Mouse (Mus musculus) limb, embryonic 13.5 days (tissue): ENCODE measurements at regions not wholly inside any gene's neighbourhood (a gene's known extent, or its start where the extent isn't known, plus 50 kb on each side); places are given as distances from the start of the nearest gene placed in this dataset.

ENCODE experiments used
- ATAC-seq: fragments of 200-750 bp; cut with Nextera tagmentation; 2 replicates; pipeline ENCODE4 v1.8.0; 2017; ENCODE audit warnings: low read depth, moderate number of reproducible peaks, moderate TSS enrichment; ENCODE audit not compliant: low FRiP score
- H3K27ac ChIP-seq: fragments of 300-500 bp; sonication (generic); 2 replicates; pipeline ENCODE4 v1.5.1; 2015; ENCODE audit warnings: inconsistent platforms, mild to moderate bottlenecking, moderate library complexity
- H3K27me3 ChIP-seq: fragments of 300-500 bp; sonication (generic); 2 replicates; pipeline ENCODE4 v1.6.1; 2015; ENCODE audit warnings: mild to moderate bottlenecking, inconsistent platforms
- H3K36me3 ChIP-seq: fragments of 300-500 bp; sonication (generic); 2 replicates; pipeline ENCODE4 v1.6.1; 2015; ENCODE audit warnings: inconsistent platforms, mild to moderate bottlenecking, moderate library complexity
- H3K4me1 ChIP-seq: fragments of 300-500 bp; sonication (generic); 2 replicates; pipeline ENCODE4 v1.6.1; 2015; ENCODE audit warnings: inconsistent platforms
- H3K4me2 ChIP-seq: fragments of 300-500 bp; sonication (generic); replicated peaks from 2 replicates; pipeline ENCODE4 v1.6.1; 2015; ENCODE audit warnings: inconsistent platforms, mild to moderate bottlenecking, moderate library complexity
- H3K4me3 ChIP-seq: fragments of 300-500 bp; sonication (generic); 2 replicates; pipeline ENCODE4 v1.5.1; 2015; ENCODE audit warnings: moderate library complexity, mild to moderate bottlenecking, inconsistent platforms
- H3K9ac ChIP-seq: fragments of 300-500 bp; sonication (generic); 2 replicates; pipeline ENCODE4 v1.6.1; 2015; ENCODE audit warnings: mild to moderate bottlenecking, inconsistent platforms
- H3K9me3 ChIP-seq: fragments of 300-500 bp; sonication (generic); 2 replicates; pipeline ENCODE4 v1.6.1; 2016; ENCODE audit warnings: inconsistent platforms
- WGBS: fragments of 180-500 bp; shearing (Covaris S2); methylation state at CpG from one replicate; pipeline ENCODE4 v1.1.7; 2015; 5-methylcytosine and 5-hydroxymethylcytosine counted together

- peak overlapping the region; percentile 65; the same call in 1 of the 2 replicates for H3K9ac ChIP-seq
- no peaks in the 10 kb centered on the region for H3K9me3 ChIP-seq
- ATAC-seq: no peak
- no peak overlapping the region for H3K4me3 ChIP-seq
- peaks cover 25% of the 10 kb centered on the region for H3K27me3 ChIP-seq
- H3K4me1 ChIP-seq: peaks cover 70% of the 10 kb centered on the region
- no peaks in the 10 kb centered on the region for H3K36me3 ChIP-seq
- 21% methylated on average over 11 of the region's 11 CpGs for WGBS
- H3K27ac ChIP-seq: peak overlapping the region; percentile 87; the same call in 1 of the 2 replicates
- H3K4me2 ChIP-seq: peak overlapping the region; percentile 62; the same call in 1 of the 2 replicates
Measured at GRCm38 (mm10) chr7:136059896-136060295, 343.7 kb upstream of the Mki67 start.

- Histone ChIP-seq H3K27ac (peak overlapping the region; percentile 87), H3K4me3 (peak overlapping the region; percentile 27), H3K27me3 (peaks cover 23% of the 10 kb centered on the region), H3K36me3 (no peaks in the 10 kb centered on the region), H3K4me1 (peaks cover 76% of the 10 kb centered on the region), H3K4me2 (peak overlapping the region; percentile 62), H3K9ac (peak overlapping the region; percentile 65), H3K9me3 (no peaks in the 10 kb centered on the region)
- WGBS: 6% methylated on average over 29 of the region's 29 CpGs
- no peak for ATAC-seq
Measured at GRCm38 (mm10) chr7:136060339-136061073, 344.3 kb upstream of the Mki67 start.

- H3K9me3 ChIP-seq: no peaks in the 10 kb centered on the region
- 23% methylated on average over 5 of the region's 5 CpGs for WGBS
- H3K4me2 ChIP-seq: no peak overlapping the region
- H3K4me3 ChIP-seq: no peak overlapping the region
- H3K27ac ChIP-seq: no peak overlapping the region
- H3K4me1 ChIP-seq: peaks cover 75% of the 10 kb centered on the region
- H3K27me3 ChIP-seq: peaks cover 37% of the 10 kb centered on the region
- H3K9ac ChIP-seq: no peak overlapping the region
- ATAC-seq: no peak
- no peaks in the 10 kb centered on the region for H3K36me3 ChIP-seq
Measured at GRCm38 (mm10) chr7:136062658-136063057, 346.5 kb upstream of the Mki67 start.

GRCm38 (mm10) chr7:136065038-136065678 is 349.0 kb upstream of the Mki67 start:
- Histone ChIP-seq H3K4me3 (no peak overlapping the region), H3K27me3 (peaks cover 45% of the 10 kb centered on the region), H3K36me3 (no peaks in the 10 kb centered on the region), H3K27ac (peak overlapping the region; percentile 72; the same call in 1 of the 2 replicates), H3K9ac (no peak overlapping the region), H3K4me2 (peak overlapping the region; percentile 36), H3K4me1 (peaks cover 51% of the 10 kb centered on the region), H3K9me3 (no peaks in the 10 kb centered on the region)
- ATAC-seq: peak; percentile 76
- WGBS: 22% methylated on average over 12 of the region's 12 CpGs

GRCm38 (mm10) chr7:136065679-136066055 is 349.5 kb upstream of the Mki67 start:
- peak overlapping the region; percentile 72 for H3K27ac ChIP-seq
- no peak overlapping the region for H3K9ac ChIP-seq
- no peak overlapping the region for H3K4me3 ChIP-seq
- H3K4me1 ChIP-seq: peaks cover 47% of the 10 kb centered on the region
- H3K36me3 ChIP-seq: no peaks in the 10 kb centered on the region
- WGBS: 29% methylated on average over 10 of the region's 10 CpGs
- peaks cover 50% of the 10 kb centered on the region for H3K27me3 ChIP-seq
- peak overlapping the region; percentile 36 for H3K4me2 ChIP-seq
- H3K9me3 ChIP-seq: no peaks in the 10 kb centered on the region
- ATAC-seq: 0 out of 2 replicates have a peak, but pooled peaks have one; percentile 58

GRCm38 (mm10) chr7:136070881-136071280 is 354.7 kb upstream of the Mki67 start:
- no peaks in the 10 kb centered on the region for H3K36me3 ChIP-seq
- peaks cover 49% of the 10 kb centered on the region for H3K27me3 ChIP-seq

GRCm38 (mm10) chr7:136071331-136071730 is 355.2 kb upstream of the Mki67 start:
- peaks cover 50% of the 10 kb centered on the region for H3K27me3 ChIP-seq
- H3K4me1 ChIP-seq: peaks cover 5% of the 10 kb centered on the region
- H3K9ac ChIP-seq: no peak overlapping the region
- WGBS: 90% methylated on average over 4 of the region's 4 CpGs
- no peaks in the 10 kb centered on the region for H3K36me3 ChIP-seq
- ATAC-seq: no peak
- H3K27ac ChIP-seq: no peak overlapping the region
- no peak overlapping the region for H3K4me2 ChIP-seq
- H3K4me3 ChIP-seq: no peak overlapping the region
- no peaks in the 10 kb centered on the region for H3K9me3 ChIP-seq

More at GRCm38 (mm10) chr7:136070881-136071280, 354.7 kb upstream of the Mki67 start:
- 57% methylated on average over 5 of the region's 5 CpGs for WGBS
- no peak overlapping the region for H3K4me3 ChIP-seq
- H3K4me1 ChIP-seq: peaks cover 9% of the 10 kb centered on the region
- no peak overlapping the region for H3K27ac ChIP-seq
- H3K4me2 ChIP-seq: no peak overlapping the region
- ATAC-seq: no peak
- no peak overlapping the region for H3K9ac ChIP-seq
- no peaks in the 10 kb centered on the region for H3K9me3 ChIP-seq

- H3K27ac ChIP-seq: no peak overlapping the region
- 76% methylated on average over 6 of the region's 6 CpGs for WGBS
- H3K4me2 ChIP-seq: no peak overlapping the region
- no peak overlapping the region for H3K4me3 ChIP-seq
- H3K36me3 ChIP-seq: no peaks in the 10 kb centered on the region
- no peaks in the 10 kb centered on the region for H3K4me1 ChIP-seq
- no peak for ATAC-seq
- peaks cover 32% of the 10 kb centered on the region for H3K27me3 ChIP-seq
- no peaks in the 10 kb centered on the region for H3K9me3 ChIP-seq
- H3K9ac ChIP-seq: no peak overlapping the region
Measured at GRCm38 (mm10) chr7:136073265-136073799, 357.2 kb upstream of the Mki67 start.

GRCm38 (mm10) chr7:136074043-136074442 is 357.9 kb upstream of the Mki67 start:
- H3K27me3 ChIP-seq: peaks cover 29% of the 10 kb centered on the region
- ATAC-seq: no peak
- H3K9ac ChIP-seq: no peak overlapping the region
- H3K4me3 ChIP-seq: no peak overlapping the region
- 50% methylated on average over 2 of the region's 2 CpGs for WGBS
- H3K4me2 ChIP-seq: no peak overlapping the region
- H3K36me3 ChIP-seq: no peaks in the 10 kb centered on the region
- no peak overlapping the region for H3K27ac ChIP-seq
- no peaks in the 10 kb centered on the region for H3K9me3 ChIP-seq
- H3K4me1 ChIP-seq: no peaks in the 10 kb centered on the region

- H3K27me3 ChIP-seq: peaks cover 46% of the 10 kb centered on the region
- H3K4me2 ChIP-seq: no peak overlapping the region
- no peaks in the 10 kb centered on the region for H3K9me3 ChIP-seq
- peak overlapping the region; percentile 33; the same call in 1 of the 2 replicates for H3K27ac ChIP-seq
- no peak overlapping the region for H3K9ac ChIP-seq
- 28% methylated on average over 7 of the region's 7 CpGs for WGBS
- no peak for ATAC-seq
- no peaks in the 10 kb centered on the region for H3K36me3 ChIP-seq
- peaks cover 41% of the 10 kb centered on the region for H3K4me1 ChIP-seq
- no peak overlapping the region for H3K4me3 ChIP-seq
Measured at GRCm38 (mm10) chr7:136081534-136082252, 365.5 kb upstream of the Mki67 start.

- H3K9ac ChIP-seq: no peak overlapping the region
- peak overlapping the region; percentile 33; the same call in 1 of the 2 replicates for H3K27ac ChIP-seq
- peaks cover 45% of the 10 kb centered on the region for H3K4me1 ChIP-seq
- H3K4me2 ChIP-seq: no peak overlapping the region
- H3K4me3 ChIP-seq: no peak overlapping the region
- no peak for ATAC-seq
- H3K9me3 ChIP-seq: no peaks in the 10 kb centered on the region
- H3K27me3 ChIP-seq: peaks cover 52% of the 10 kb centered on the region
- 75% methylated on average over 4 of the region's 4 CpGs for WGBS
- H3K36me3 ChIP-seq: no peaks in the 10 kb centered on the region
Measured at GRCm38 (mm10) chr7:136082253-136082867, 366.2 kb upstream of the Mki67 start.
